Mouse (Mus musculus): ENCODE results near the gene Ccdc187.

Gene Ccdc187

GRCm38 (mm10) chr2:26230253-26230652, 64.1 kb downstream of the Ccdc187 start:
- no peak for TF ChIP-seq GATA4 (IDR thresholded peaks at IDR 0.05; ENCODE audit: insufficient replicate concordance, low read length)

DNA sequence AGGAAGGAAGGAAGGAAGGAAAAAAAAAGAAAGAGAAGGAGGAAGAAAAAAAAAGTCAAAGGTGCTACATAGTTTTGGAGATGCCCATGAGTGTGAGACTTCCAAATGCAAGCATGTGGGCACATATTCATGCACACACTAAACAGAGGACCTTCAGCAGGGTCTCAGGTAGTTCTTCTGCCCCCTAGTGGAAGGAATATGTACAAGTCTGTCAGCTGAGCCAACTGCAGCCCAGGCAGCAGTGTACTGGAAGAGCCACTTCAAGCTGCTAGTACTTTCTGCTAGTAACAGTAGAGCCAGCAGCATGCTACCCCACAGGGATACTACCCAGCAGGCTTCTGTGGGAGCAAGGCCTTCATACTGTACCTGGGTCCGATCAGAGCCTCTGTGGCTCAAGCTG, 66.6 kb downstream of the Ccdc187 start:
- no peak for TF ChIP-seq GATA4 (IDR thresholded peaks at IDR 0.05; ENCODE audit: insufficient replicate concordance, low read length)

GRCm38 (mm10) chr2:26225242-26225641, 69.1 kb downstream of the Ccdc187 start:
- no peak for TF ChIP-seq GATA4 (IDR thresholded peaks at IDR 0.05; ENCODE audit: insufficient replicate concordance, low read length)

DNA sequence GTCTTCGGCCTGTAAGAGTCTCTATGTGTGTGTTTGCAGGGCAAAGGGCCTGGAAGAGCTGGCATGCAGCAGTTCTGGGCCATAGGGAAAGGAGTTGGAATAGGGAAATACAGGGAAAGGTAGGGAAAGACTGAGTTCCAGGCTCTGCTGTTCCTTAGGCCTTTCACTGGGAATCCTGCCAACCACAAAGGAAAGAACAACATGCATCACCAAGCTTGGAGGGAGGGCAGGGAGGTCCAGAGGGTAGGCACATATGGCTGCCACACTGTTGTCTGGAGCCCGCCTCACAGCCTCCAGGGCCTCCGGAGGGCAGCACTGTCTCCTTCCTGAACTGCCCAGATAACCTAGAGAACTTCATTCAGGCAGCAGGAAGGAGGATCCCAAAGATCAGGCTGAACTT, 70.4 kb downstream of the Ccdc187 start:
- TF ChIP-seq GATA4 (IDR thresholded peaks at IDR 0.05; ENCODE audit: insufficient replicate concordance, low read length), result no peak

DNA sequence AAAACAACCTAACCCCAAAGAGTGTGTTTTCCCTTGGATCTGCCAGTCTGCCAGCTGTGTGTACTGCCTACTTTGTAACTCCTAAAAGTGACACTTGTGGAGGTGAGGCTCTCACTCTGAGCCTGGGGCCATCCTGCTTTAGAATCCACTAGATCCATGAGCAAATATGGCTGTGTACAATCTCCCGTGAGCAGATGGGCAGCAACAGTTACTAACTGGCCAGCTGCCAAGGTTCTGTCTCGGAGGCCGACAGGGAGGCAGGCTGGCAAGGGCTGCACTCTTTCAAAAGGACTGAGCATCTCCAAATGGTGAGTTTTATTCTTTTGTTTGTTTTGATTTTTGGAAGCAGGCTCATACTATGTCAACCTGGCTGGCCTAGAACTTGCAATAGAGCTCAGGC, 79.8 kb downstream of the Ccdc187 start:
- no peak for TF ChIP-seq GATA4 (IDR thresholded peaks at IDR 0.05; ENCODE audit: insufficient replicate concordance, low read length)

- no peak for TF ChIP-seq GATA4 (IDR thresholded peaks at IDR 0.05; ENCODE audit: insufficient replicate concordance, low read length)
These were observed 84.8 kb downstream of the Ccdc187 start for GRCm38 (mm10) chr2:26209566-26209965.

- no peak for TF ChIP-seq GATA4 (IDR thresholded peaks at IDR 0.05; ENCODE audit: insufficient replicate concordance, low read length)
These were observed 86.1 kb downstream of the Ccdc187 start, which contains the start of gene Lhx3 for GRCm38 (mm10) chr2:26208126-26208789. Gene Lhx3, minus strand, starts transcription at chr2:26208289.

DNA sequence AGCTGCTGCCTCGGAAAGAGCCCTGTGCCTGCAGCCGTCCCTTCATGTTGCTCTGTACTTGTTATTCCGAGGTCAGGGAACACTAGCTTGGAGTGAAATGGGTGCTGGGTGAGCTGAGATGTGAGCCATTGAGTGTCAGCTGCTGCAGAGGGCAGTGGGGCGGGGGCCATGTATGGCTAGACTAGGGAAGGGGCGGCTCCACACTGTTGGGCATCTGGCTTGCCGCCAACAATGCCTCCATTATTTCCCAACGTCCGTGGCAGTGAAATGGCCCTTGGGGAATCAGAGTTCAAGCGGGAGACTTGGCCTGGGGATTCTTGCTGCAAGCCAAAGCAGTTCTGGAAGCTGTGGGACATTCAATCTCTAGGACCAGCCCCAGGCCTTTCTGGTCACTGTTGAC, 86.8 kb downstream of the Ccdc187 start:
- TF ChIP-seq GATA4 (IDR thresholded peaks at IDR 0.05; ENCODE audit: insufficient replicate concordance, low read length), result no peak

GRCm38 (mm10) chr2:26205761-26206160, 88.6 kb downstream of the Ccdc187 start:
- TF ChIP-seq GATA4 (IDR thresholded peaks at IDR 0.05; ENCODE audit: insufficient replicate concordance, low read length), result no peak

GRCm38 (mm10) chr2:26205126-26205525, 89.2 kb downstream of the Ccdc187 start:
- no peak for TF ChIP-seq GATA4 (IDR thresholded peaks at IDR 0.05; ENCODE audit: insufficient replicate concordance, low read length)

GRCm38 (mm10) chr2:26202849-26203475, 91.4 kb downstream of the Ccdc187 start:
- no peak for TF ChIP-seq GATA4 (IDR thresholded peaks at IDR 0.05; ENCODE audit: insufficient replicate concordance, low read length)

- TF ChIP-seq GATA4 (IDR thresholded peaks at IDR 0.05; ENCODE audit: insufficient replicate concordance, low read length), result no peak
These were observed 92.2 kb downstream of the Ccdc187 start for GRCm38 (mm10) chr2:26201926-26202848.

DNA sequence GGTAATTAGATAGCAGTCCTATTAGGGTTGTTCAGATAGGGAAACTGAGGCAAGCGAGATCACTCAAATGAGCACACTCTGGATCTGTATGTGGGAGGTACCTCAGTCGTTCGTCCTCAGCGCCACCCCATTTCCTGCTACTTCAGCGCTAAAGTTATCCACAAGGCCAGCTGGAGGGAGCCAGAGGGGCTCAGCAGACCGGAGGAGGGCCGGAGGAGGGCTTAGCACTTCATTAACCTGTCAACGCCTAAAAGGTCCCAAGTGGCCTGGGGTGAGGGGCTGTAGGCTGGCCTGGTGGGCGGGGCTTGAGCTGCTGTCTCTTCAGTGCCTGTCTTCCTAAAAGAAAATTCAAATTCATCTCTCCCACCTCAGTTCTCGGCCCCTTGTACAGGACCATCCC, 95.9 kb downstream of the Ccdc187 start:
- no peak for TF ChIP-seq GATA4 (IDR thresholded peaks at IDR 0.05; ENCODE audit: insufficient replicate concordance, low read length)

DNA sequence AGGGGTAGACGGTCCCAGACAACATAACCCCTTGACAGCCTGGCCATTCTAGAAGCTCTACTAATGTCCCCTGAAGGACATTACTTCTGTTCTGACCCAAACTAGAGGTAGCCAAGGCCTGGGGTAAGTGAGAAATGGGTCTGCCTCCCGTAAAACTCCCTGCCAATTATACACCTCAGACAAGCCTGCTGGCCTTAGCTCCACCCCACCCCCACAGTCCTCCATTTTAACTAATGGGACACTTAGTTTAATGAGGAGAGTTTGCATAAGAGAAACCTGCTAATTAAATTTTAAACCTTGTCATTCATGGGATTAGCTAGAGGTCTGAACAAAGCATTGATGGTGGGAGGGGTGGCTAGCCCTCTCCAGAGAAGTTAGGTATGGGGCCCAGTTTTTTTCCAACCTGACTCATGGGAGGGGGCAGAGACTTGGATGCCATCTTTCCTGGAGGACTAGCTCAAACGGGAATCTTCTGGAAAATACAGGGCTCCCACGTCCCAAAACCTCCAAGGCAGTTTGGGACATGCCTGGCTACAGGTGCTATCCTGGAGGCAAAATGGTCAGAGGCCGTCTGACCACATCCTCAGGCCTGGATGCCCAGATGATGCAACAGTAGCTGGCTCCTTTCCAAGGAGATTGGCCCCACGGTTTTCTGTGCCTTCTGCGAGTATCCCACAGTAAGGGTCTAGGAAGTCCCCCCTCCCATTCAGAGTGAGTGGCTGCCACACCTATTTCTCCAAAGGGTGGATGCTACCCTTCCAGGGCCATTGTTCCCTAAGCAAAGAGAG, 99.6 kb downstream of the Ccdc187 start:
- no peak for TF ChIP-seq GATA4 (IDR thresholded peaks at IDR 0.05; ENCODE audit: insufficient replicate concordance, low read length)

Data from liver, adult (tissue).